Mouse (Mus musculus): ENCODE results near the gene Dcun1d4.

Gene Dcun1d4

DNA sequence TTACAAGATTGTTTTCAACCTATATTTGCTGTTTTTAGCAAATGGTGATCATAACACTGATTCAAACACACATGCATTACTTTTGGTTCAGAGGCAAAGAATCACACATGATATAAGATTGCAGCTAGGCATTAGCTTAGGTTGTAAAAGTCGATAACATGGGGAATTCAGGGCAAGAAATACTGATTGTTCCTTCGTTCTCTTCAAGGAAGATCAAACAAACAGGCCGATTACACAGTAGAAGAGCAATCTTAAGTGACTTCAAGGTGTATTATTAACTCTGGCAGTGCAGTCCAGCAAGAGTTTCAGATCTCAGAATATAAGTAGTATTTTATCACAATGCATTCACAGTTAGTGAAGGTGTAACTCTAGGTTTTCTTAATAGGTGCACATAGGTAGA lies 106.3 kb downstream of the Dcun1d4 start:
- no peak for TF ChIP-seq GATA4 (IDR thresholded peaks at IDR 0.05; ENCODE audit: insufficient replicate concordance, low read length)

DNA sequence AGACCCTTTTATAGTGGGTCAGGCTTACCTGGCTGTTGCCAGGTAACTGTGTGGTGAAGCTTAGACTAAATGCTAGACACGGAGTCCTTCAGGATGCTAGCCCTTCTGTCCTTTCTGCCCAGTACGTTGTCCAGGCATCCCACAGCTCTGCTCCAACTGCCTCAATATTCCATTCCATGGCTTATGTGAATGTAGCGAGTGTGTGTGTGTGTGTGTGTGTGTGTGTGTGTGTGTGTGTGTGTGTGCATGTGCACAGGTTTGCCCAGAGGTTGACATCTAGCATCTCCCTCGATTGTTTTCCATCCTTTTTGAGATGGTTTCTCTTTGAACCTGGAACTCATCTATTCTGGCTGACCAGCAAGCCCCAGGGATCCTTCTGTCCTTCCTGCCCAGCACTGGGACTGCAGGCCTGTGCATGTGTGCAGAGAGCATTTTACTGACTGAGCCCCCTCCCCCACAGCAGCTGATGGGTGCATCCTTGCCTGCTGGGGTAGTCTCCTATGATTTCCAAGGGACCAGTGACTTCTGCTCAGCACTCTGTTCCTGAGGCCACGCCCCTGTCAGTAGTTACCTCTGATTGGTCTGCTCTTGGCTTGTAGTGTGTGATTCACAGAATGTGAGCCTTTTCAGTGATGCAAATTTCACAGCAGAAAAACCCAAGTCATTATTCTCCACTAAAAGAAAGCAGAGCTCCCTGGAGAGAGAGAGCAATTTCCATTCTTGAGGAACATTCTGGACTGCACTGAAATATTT lies 118.3 kb downstream of the Dcun1d4 start:
- TF ChIP-seq GATA4 (IDR thresholded peaks at IDR 0.05; ENCODE audit: insufficient replicate concordance, low read length) = no peak

DNA sequence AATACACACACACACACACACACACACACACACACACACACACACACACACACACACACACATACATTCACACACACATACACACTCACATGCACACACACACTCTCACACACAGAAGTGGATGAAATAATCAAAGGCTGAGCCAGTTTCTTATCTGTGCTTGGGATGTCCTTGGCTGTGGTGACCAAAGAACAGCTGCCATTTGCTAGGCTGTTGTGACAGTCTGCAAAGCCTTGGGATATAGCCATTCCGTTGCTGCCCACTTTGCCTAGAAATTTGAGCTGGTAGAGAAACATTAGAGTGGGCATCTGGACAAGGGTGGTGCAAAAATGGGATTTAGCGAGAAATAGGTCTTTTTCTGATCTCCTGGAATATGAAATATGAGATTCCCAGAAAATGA lies 119.2 kb downstream of the Dcun1d4 start:
- TF ChIP-seq GATA4 (IDR thresholded peaks at IDR 0.05; ENCODE audit: insufficient replicate concordance, low read length) = no peak

DNA sequence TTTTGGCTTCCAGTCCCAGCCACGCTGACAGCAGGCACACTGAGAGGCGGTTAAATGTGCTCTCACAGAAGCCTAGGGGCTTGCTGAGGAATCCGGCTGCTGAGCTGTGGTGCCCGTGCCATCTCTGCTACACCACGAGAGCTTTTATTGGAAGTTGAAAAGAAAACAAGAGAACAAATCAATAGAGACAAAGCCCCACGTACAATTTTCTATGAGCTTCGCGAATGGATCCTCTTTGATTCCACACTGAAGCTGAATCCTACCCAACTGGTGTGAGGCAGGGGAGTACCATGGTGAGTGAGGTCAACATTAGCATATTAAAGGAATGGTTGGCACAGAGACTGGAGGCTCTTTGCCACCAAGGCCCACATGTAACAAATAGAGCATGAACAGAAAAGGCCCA lies 120.6 kb downstream of the Dcun1d4 start:
- TF ChIP-seq GATA4 (IDR thresholded peaks at IDR 0.05; ENCODE audit: insufficient replicate concordance, low read length) = no peak

DNA sequence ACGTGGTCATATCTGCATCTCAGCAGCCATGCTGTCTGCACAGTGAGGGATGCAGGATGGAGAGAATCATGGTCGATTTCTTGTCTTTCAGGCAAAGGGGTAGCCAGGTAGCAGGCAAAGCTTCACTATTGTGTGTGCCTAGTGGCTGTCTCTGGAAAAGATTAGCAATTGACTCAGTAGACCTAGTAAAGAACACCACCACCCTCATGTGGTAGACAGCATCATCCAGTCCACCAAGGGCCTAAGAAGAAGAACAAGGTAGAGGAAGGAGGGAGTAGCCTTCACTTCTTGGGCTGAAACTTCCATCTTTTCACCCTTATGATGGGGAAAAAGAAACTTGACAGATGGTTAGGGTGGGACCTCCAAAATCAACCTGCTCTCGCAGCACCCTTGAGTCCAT lies 122.1 kb downstream of the Dcun1d4 start:
- TF ChIP-seq GATA4 (IDR thresholded peaks at IDR 0.05; ENCODE audit: insufficient replicate concordance, low read length) = no peak

DNA sequence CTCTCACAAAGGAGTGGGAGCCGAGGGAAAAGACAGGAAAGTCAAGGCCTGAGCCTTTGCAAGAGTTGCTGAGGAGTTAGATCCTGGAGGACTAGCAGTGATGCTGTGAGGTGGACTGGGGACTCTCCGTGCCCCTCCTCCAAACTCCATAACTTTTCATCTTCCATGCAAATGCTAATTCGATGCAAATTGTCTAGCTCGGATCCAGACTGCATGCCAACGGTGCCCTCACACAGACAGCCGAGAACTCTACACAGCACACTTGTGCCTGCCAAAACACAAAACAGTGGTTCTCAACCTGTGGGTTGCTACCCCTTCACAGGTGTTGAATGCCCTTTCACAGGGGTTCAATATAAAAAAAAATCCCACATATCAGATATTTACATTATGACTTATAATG lies 123.7 kb downstream of the Dcun1d4 start:
- no peak for TF ChIP-seq GATA4 (IDR thresholded peaks at IDR 0.05; ENCODE audit: insufficient replicate concordance, low read length)

DNA sequence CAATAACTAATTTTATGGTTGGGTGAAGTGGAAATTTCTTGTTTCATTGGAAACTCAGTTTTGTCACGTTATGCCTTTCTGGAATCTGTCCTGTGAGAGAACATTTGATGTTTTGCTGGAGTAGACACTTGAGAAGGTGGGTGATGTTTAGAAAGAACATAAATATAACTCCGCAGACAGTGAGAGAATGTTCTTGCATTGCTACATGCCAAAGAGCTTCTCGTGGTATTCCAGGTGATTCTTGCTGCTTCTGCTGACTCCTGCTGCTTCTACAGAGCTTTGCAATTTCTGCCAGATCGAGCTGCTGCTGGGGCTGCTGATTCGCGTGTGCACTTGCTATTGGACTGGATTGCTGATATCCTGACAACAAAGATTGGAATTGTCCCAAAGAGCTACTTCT lies 124.2 kb downstream of the Dcun1d4 start:
- TF ChIP-seq GATA4 (IDR thresholded peaks at IDR 0.05; ENCODE audit: insufficient replicate concordance, low read length) = no peak

Measured in liver, adult (tissue).